Mouse (Mus musculus) layer of hippocampus, postnatal 36 days (tissue): ENCODE data around the gene B4galt2. TPM values are rescaled to one million over a fixed set of nuclear protein-coding genes. Genes with fewer than 3 reads are reported as not detected.

Experiments
- DNase-seq, 2 experiments: peaks; one replicate each; pipeline ENCODE4 v3.0.0; 2022
- total RNA-seq, 2 experiments: library from RNA; stranded (reverse); gene quantifications; 2 replicates each; pipeline ENCODE4 v1.2.3; 2021

The B4galt2 gene
- total RNA-seq, 2 experiments from 2014 or later, result 65.9 to 67.0 TPM

DNA sequence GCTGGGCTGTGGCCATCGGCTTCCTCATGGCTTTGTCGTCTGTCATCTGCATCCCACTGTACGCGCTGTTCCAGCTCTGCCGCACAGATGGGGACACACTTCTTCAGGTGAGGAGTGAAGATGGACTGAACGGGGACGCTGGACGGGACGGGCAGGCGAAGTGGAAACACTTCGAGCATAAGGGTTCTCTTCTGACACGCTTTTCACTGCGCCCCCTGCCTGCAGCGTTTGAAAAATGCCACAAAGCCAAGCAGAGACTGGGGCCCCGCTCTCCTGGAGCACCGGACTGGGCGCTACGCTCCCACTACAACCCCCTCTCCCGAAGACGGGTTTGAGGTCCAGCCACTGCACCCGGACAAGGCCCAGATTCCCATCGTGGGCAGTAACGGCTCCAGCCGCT lies 15.5 kb downstream of the B4galt2 start:
- DNase-seq, result peak; percentile 50 to 56

DNA sequence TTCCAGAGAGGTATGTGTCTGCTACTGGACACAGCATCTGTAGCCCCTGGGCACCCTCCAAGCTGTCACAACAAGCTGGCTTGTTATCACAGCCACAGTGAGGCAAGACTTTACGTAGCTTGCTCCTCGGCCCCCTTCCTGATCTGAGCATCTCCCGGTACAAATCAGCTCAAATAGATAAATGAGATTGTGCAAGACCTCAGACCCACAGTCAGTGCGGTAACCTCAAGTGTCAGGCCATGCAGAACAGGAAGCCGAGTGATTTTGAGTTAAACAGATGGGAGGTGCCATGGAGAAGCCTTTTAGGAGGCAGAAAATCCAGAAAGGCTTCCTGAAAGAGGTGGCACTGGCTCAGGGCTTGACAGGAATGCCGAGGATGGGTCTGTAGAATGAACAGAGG lies 16.3 kb downstream of the B4galt2 start:
- DNase-seq, result no peak

DNA sequence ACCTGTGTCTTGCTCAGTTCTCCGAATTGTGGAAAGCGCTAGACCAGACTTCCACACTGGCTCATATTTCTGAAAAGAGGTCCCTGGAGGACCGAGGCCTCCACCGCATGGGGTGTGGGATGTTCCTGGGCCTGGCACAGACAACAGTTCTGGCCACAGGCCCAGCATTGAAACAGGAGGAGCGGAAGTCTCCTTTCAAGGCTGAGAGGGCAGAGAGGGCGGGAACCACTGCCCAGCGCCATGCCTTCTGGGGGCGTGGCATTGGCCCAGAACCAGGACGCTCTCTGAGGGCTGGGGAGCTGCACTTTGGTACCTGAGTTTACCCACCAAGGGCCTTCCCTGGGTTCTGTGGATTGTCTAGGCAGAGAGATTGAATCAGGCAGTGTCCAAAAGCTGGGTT lies 17.2 kb downstream of the B4galt2 start:
- peak in 1 of 2 experiments; percentile 50 for DNase-seq

DNA sequence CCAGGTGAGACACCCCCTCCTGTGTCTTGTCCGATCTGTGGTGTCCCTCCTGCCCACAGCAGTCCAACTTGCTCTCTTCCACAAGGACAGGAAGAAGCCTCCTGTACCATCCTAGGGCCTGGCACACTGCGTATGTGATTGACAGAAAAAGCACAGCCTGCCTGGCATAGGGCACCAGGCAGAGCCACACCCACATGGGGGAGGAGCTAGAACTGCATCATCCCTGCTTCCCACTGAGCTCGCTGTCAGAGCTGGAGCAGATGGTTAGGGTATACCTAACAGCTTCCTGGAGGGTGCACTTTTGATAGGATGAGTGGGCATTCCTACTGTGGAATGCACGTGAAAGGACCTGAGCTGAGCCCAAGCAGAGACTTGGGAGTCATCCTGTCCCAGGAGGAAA lies 20.5 kb downstream of the B4galt2 start:
- peak; percentile 54 to 64 for DNase-seq

DNA sequence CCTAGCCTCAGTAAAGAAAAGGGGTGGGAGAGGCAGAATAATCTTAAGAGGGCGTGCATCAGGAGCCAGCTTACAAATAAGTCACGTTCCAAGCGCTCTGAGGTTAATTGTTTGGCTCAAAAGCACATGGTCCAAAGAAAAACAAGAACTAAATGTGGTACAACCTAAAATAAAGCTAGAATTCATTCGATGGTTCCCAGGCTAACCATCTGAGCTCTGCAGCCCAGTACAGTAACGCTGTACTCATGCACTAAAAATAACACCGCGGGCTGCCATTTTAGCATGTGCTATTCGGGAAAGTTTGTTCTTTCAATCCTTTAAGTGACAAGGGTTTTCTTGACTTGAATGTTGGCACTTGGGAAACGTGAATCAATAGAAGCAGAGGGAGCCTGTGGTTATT lies 22.7 kb downstream of the B4galt2 start:
- no peak for DNase-seq

DNA sequence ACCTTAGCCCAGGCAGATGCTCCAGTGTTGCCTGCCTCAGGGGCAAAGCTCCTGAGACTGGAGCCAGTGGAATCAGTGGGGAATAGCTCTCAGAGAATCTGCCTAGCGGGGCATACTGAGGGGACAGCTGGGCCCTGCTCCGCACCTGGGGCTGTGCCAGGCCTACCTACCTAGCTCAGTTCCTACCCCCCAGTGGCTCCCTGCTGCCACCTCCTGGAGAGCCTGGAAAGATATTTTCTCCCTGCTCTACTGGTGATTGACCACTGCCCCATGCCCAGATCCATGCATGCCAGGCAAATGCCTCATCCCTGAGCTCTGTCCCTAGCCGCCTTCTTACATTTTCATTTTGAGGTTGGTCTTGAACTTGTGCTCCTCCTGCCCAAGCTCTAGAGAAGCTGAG lies 24.5 kb downstream of the B4galt2 start:
- peak; percentile 69 to 73 for DNase-seq

DNA sequence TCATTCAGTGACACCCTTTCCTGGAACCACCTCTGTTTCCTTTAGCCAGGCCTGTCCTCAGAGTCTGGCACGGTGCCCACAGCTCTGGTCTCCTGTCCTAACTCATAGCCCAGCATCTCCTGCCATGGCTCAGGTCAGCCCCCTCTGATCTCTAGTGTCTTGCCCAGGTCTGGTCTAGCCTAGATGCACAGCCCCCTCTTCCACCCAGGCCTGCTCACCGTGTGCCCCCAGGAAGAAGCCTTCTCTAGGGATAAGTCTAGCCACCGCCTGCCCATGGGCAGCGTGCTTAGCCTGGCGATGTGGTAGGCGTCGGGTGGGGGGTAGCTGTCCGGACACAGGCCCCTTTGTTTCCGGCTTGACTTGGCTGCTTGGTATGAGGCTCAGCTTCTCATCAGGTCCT lies 28.1 kb downstream of the B4galt2 start:
- peak; percentile 36 to 43 for DNase-seq

DNA sequence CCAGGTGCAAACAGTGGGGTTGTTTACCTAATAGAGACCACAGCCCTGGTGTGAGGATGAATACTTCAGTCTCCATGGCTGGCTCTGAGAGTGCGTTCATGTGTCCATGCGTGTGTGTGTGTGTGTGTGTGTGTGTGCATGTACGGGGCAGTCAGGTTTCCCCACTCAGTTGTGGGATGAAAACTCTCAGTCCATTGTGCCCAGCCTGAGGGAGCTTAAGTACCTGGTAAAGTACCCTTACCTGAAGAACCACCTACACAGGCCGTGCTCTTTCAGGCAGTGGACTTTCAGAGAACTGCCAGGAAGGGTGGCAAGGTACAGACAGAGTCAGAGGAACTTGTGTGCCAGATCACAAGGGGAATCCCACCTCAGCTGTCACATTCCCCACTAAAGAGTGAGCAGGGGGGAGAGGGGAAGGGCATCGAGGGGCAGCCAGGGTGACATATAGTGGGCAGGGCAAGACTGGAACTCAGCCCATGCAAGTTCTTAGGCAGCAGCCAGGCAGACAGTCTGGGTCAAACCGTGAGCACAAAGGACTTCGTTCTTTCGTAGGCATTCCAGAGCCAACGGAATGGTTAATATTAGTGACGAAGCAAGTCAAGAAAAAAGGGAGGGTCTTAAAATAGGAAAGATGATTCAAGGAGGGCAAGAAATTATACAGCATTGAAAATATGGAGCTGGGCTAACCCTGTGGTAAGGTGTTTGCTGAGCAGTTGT lies 31.0 kb downstream of the B4galt2 start:
- no peak for DNase-seq

DNA sequence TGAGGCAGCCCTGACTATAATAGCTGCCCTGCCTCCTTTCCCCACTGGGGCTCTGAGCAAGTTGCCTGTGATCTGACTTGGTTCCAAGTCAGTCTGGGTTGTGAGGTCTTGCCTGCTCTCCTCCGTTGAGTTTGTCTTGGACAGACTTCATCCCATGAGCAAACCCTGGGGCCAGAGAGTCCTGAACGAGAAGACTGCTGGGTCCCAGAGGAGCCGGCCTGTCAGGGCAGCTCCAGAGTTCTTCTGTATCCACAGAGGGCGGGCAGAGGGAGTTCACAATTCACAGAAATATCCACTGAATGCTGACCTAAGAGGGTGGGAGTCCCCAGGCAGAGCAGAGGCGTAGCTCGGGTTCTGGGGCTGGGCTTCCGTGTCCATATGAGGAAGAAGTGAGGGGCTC lies 32.4 kb downstream of the B4galt2 start:
- no peak for DNase-seq

DNA sequence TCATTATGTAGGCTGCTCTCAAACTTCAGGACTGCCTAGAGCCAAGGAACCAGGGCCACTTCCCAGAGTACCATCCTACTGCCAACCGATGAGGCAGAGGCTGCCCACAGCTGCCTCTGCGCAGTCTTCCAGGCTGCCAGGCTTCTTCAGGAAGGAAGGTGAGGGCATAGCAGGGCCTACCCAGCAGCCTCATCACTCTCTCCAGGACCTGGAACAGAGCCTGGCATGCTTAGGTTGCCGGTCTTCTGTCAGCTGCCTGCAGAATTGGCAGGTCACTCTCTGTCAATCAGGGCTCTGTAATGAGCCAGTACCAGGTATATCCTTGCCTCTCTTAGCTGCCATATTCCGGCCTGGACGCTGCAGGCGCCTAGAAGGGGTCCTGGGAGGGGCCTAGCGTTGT lies 33.1 kb downstream of the B4galt2 start:
- DNase-seq, result no peak

DNA sequence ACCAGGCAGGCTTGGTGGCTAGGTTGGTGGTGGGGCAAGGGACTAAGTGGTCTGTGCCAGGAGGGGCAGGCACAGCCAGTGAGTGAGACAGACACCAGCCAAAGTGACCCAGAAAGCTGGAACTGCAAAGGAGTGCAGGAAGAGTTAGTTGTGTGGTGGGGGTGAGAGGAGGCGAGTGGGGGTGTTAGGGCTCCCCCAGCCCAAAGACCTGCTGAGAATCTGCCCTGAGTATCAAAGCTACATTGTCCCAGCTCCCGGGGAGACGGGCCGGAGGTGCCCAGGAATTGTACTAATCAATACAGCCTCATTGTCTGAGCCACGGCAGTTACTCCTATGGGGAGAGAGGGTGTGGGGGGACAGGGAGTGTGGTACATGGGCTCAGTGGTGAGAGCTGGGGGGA lies 33.8 kb downstream of the B4galt2 start:
- no peak for DNase-seq

DNA sequence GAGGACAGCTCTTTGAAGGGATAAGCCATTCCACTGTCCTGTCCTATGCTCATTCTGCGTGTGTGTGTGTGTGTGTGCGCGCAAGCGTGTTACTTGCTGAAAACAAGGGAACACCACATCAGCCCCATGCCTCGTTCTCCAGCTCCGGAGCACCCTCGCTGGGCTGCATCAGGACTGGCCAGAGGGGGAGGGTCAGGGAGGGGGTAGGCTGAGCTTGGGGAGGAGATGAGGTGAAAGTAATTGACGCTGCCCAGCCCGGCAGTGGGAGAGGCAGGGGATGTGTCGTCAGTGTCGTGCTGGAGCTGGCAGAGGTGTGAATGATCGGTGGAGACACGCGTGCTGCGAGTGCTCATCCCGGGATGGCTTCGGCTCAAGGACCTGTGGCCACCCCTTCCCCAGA lies 34.2 kb downstream of the B4galt2 start:
- DNase-seq, result no peak

DNA sequence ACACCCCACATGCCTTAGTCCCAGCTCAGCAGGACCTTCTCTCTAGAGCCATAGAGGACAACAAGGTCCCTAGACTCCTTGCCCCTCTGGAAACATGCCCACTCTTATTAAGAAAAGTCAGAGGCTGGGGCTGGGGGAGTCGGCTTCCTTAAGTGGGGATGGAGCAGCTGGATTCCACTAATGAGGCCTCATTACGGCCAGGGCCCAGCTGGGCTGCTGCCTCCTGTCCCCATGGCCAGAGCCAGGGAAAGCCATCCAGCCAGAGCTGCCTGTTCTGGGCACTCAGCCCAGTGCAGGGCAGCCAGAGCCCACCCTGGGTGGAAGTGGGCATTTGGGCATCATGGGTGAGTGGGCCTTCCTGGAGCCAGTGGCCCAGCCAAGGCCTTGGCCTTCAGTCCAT lies 36.3 kb downstream of the B4galt2 start:
- peak; percentile 48 to 72 for DNase-seq

DNA sequence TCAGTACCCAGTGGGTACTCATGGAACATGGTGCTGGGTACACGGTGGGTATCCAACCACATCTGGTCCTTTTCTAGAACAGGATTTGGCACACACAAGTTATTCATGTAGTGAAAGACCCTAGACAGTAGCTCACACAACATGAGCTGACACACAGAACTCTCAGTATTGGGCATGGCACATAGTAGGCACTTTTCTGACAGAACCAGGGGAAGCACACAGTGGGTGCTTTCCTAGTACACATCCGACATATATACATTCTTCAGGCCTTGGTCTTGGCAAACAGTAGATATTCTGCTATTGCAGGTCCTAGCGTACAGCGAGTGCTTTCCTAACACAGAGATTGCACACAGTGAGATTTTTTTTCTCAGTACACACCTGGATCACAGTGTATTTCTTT lies 37.0 kb downstream of the B4galt2 start:
- DNase-seq, result no peak

DNA sequence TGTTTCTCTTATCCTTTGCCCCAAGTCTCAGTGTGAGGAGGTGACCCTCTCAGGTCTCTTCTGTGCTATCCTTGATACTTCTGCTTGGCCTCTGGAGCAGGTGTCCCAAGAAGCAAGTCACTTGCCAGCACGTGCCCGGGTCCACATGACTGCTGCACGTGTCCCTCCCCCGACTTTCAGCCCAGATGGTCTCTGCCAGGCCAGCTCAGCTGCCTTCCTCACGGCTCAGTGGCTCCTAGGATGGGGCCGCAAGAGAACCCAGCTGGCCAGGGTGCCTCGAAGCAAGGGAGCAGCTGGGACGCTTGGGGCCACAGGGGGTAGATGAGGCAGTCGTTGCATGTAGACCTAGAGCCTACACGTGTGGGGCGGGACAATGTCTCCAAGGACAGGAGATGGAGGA lies 38.0 kb downstream of the B4galt2 start:
- DNase-seq, result no peak

DNA sequence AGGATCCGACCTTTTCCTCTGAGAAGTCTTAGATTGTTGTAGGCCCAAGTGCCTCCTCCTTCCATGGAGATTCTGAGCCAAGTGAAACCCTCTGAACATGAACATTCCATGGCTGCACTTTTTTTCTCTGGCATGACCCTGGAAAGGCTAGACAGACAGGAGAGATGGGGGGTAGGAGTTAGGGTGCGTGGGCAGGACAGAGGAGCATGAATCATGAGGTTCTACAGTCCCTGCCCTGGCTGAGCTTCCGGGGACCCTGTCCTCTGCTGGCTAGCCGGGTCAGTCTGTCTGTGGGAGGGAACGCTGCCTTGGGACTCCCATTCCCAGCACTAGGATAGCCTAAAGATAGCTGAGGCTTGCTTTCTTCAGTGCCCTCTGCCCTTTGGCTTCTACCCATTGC lies 38.8 kb downstream of the B4galt2 start:
- no peak for DNase-seq

DNA sequence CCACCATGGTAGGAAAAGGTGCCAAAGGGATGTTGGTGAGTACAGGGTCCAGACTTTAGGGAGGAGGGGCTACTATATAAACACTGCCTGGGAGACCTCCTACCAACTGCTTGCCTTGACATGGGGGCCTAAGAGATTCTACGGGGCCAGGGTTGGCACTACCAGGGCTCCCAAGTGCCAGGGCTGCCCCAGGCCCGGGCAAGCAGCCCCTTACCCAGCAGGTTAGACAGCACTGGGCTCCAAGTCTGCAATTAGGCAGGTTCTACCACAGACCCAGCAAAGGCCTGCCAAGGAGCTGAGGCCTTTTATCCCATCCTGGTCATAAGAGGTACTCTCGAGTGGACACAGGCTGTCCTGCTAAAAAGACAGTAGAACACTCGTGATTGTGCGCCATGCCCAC lies 40.2 kb downstream of the B4galt2 start:
- DNase-seq, result no peak

DNA sequence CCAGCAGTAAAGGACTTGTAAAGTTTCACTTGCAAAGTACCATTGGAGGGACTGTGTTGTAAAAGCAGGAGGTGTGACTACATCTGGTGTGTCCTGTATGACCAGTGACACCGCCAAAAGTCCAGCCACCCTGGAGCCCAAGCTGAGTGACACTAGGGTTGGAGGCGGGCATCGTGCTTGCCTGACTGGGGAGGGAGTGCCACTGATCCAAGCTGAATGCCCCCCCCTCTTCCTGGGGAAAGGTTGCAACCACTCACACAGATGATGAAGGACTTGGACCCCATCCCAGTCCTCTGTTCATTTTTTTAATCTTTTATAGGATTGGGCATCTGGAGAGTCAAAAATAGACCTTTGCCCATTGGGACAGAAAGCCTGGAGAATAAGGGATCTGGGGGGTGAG lies 41.7 kb downstream of the B4galt2 start:
- DNase-seq, result no peak

DNA sequence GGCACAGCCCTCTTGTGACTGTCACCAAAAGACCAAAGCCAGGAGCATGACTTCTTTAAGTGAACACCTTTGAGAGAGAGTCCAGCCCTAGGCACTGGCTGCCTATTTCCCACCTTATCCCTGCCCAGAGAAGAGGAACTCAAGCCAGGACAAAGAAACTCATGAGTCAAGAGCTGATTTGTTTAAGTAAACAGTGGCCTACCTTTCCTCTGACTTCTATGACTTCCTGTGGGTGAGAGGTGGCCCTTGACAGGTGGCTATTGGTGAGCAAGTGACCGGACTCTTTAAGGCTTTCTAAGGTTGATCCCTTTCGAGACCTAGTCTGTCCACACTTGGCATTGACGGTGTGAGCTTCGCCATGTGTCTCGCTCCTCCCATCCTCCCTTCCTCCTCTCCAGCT lies 42.5 kb downstream of the B4galt2 start:
- DNase-seq, result no peak

DNA sequence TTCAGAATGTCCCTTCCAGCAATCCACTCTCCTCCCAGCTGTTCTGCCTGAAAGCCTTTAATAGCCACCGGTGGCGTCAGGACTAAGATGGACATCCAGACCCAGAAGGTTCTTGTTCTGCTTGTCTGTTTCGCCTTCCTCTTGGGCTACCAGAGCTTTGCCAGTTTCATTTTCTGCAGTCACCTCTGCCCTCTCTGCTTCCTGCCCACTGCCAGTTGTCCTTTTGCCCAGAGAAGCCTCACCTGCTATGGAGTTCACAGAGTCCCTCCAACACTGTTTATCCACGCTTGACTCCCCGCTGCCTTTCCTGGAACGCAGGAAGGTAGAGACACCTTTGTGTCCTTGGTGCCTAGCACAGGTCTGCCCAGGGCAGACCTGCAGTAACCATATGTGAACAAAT lies 43.9 kb downstream of the B4galt2 start:
- no peak for DNase-seq

DNA sequence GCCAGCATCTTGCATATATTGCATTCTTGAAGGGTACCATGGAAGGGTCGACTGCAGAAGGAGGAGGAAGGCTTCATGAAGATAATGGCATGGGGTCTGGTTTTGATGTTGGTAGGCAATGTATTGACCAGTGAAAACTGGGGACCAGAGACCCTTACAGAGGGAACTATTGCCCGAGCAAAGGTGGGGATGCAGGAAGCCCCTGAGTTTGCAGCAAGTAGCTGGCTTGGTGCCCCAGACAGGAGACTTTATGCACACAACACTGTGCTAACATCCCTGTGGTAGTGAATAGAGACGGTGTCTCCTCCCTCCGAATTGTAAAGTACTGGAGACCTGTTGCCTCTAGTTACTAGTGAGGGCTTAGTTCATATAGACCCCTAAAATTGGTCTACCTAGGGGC lies 46.0 kb downstream of the B4galt2 start:
- no peak for DNase-seq

DNA sequence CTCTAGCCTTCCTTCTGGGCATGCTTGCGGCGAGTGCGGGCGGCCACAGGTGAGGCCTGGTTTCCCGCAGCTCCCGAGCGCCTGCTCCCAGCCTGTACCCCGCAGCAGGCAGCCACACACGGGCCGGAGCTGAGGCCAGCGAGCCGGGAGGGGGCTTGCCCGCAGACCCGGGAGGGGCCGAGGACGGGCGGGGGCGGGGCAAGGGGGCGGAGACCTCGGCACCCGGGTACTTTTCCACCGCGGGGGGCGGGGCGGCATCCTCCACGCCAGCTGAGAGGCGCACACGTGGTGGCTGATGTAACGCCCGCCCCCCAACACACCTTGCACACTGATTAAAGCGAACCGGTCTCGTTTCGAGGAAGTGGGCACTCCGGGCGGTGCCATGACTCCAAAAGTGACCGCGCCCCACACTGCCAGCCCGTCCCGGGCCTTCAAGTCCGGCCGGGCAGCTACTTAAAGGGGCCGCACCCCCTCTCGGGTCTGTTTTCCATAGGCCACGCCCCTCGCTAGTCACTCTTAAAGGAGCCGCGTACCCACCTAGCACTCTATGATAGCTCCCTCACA lies 47.0 kb downstream of the B4galt2 start:
- DNase-seq, result peak; percentile 87 to 89

DNA sequence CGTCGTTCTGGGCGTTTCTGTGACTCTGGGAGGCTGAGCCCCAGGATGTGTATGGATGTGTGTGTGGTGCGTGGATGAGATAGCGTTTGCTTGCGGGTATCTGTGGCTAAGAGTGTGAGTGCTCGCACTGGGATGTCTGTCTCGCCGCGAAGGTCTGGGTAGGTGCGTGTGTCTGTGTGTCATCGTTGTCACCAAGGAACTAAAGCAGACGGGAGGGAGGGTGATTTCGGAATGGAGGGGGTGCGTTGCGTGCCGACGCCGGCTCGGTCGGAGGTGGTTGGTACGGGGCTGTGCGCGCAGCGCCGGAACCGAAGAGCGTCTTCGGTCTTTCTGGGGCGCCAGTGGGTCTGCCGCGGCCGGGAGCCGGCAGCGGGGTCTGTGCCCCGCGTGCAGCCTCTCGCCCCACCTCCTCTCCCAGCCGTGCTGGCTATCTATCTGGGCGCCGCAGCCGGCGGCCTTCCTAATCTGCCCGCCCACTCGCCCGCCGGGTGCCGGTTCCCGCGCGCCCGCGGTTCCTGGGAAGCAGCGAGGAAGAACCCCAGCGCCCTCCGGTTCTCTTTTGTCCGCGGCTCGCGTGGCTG lies 47.7 kb downstream of the B4galt2 start:
- DNase-seq, result peak; percentile 64 to 67

DNA sequence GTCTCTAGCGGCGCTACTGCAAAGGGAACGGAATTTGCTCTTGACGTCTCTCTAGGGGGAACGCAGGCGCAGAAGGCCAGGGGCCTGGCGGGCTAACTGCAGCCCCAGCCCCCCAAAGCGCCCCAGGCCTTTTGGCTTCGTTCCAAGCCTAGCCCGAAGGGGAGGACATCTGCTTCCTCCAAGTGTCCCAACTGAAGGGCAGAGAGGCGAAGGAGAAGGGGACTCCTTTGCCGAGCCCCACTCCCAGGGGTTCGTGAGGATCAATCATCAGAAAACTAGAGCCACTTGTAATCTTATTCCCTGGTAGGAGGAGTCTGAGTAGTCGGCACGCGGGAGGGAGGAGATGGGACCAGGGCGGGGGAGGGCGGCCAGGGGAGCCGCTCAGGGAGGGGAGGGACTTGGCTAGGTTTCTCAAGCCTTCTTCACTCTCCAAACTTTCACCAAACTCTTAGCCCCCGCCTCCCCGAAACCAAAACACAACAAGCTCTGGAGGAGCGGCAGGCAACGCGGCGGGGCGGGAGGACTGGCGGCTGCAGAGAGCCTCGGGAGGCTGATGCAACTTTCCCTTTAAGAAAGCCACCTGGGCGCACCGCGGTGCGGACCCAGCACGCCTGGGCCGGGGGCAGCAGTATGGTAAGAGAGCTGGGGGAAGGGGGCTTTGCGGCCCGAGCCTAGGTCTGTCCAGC lies 48.3 kb downstream of the B4galt2 start:
- DNase-seq, result peak; percentile 46 to 52
